Mouse (Mus musculus): ENCODE data around the gene Entr1.
"Not testable (repeated sequence)": the region's sequence is repeated elsewhere in the genome, so short reads cannot be mapped to it uniquely, and the experiment has no call there.

Entr1 gene

DNA sequence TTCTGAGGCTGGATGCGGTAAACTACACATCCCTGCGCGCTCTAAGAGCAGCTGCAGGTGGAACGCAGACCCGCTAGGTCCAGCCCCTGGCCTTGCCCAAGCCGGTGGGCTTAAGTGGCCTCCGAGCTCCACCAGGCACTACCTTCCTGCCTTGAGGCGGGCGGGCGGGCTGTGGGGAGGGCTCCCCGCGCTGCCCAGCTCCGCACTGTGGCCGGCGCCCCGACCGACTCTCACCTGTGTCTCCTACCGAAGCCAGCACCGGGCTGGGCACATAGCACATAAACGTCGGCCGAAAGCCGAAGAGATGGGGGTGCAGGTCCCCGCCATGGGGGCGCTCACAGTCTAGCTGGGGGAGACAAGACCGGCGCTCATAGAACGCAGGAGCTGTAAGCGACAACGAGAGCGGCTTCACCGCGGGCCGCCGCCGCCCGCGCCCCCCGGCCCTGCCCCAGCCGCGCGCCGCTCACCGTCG, 398 bp downstream of the Entr1 start:
- DNase-seq (ENCODE audit: low read depth, low spot score) = no peak

DNA sequence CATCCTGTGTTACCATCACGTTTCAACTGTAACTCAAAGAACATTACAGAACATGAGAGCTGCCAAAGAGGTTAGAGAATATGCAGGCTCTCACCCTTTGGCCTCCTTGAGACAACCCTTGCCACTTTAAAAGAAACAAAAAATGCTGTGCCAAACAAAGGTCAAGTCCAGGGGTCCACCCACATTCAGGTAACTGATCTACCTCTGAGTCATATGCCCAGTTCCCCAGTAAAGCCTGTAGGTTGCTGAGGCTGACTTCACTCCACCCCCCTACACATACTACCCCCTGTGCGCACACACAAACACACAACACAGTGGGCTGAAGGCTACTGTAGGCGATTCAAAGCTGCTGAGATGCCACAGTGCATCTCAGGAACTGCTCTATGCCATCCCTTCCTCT, 1.4 kb downstream of the Entr1 start:
- no peak for DNase-seq (ENCODE audit: low read depth, low spot score)

DNA sequence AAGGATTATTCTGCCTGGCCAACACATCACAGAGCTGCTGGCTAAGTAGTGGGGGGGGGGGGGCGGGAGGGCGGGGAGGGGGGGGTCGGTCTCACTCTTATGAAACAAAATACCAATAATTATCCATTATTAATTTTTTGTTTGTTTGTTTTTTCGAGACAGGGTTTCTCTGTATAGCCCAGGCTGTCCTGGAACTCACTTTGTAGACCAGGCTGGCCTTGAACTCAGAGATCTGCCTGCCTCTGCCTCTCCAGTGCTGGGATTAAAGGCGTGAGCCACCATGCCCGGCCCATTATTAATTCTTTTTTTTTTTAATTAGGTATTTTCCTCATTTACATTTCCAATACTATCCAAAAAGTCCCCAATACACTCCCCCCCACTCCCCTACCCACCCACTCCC, 8.2 kb downstream of the Entr1 start:
- not testable (repeated sequence) for DNase-seq (ENCODE audit: low read depth, low spot score)

DNA sequence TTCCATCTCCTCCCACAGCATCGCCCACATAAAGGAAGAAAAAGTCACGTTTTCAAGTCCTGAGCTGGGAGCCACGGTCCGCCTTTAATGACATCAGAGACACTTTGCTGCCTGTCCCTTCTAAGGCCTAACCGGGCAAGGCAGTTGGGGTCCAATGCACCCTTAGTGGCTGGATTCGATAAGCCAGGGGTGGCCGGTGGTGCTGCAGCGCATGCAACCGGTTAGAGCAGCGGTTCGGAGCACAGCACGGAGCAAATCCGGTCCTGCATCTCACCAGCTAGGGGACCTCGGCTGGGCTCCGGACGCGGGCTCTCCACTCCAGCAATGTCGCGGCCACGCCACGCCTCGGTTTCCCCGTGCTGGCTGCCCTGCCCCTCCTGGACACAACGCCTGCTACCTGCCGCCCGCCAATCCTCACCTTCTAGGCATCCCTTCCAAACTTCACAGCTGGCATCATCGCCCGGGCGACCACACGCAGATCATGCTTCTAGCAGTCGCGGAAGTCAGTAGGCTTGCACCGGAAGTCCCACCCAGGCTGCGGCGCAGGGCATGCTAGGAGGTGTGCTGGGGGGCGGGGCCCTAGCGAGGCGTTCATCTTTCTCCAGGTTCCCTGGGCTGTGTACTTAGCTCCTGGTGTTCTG, 8.9 kb downstream of the Entr1 start, which contains the start of gene Snapc4:
Snapc4 (minus strand) TSS at position 523 of the 641 bp plus-strand sequence.
- DNase-seq (ENCODE audit: low read depth, low spot score) = peak; percentile 47

DNA sequence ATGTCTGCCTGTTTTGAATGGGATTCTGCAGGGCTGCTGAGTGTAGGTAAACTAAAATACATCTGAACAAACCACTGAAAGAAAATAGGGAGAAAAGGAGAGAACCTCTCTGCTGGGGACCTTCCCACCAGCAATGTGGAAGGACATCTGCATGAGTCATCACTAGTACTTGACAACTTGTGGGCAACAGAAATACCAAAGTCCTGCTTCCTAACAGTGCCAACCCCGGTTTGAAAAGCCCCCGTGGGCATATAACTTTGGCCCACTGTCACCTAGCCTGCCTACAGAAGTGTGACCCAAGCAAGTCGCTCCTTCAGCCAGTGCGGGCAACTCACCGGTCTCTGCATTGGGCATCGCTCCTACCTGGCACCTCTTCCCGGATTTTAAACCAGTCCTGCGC, 16.7 kb downstream of the Entr1 start:
- DNase-seq (ENCODE audit: low read depth, low spot score) = no peak

DNA sequence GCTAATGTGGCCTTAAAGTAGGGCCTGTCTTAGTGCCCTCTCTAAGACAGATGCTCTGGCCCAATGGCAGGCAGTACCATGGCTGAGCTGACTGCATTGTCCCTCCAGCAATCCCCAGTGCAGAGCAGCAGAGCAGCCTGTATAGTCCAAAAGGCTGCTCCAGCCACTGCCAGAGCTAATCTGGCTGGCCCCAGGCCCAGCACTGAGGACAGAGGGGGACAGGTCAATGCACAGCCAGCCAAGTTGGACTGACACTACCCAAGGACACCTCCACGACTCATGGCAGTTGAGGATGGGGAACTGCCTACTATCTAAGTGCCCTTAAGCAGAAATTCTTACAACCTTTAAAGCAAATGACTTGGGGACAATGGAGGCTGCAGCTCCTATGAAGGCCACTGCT, 20.5 kb downstream of the Entr1 start:
- DNase-seq (ENCODE audit: low read depth, low spot score) = no peak

DNA sequence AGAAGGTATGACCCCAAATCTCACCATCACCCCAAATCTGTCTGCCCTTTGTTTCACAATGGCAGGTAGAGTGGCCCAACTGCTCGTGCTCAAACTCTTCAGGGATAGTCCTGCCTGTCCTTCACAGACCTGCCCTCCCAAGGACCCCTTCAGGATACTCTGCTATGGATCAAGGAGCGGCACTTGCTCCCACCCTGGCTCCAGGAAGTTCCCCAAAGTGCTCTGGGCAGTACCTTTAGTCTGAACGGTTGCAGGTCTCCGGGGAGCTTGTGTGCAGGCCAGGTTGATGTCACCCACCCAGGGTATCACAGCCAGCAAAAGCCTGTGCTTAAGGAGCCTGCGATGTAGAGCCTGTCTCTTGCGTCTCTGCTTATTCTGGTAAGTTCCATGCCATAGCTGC, 21.2 kb downstream of the Entr1 start:
- DNase-seq (ENCODE audit: low read depth, low spot score) = no peak

DNA sequence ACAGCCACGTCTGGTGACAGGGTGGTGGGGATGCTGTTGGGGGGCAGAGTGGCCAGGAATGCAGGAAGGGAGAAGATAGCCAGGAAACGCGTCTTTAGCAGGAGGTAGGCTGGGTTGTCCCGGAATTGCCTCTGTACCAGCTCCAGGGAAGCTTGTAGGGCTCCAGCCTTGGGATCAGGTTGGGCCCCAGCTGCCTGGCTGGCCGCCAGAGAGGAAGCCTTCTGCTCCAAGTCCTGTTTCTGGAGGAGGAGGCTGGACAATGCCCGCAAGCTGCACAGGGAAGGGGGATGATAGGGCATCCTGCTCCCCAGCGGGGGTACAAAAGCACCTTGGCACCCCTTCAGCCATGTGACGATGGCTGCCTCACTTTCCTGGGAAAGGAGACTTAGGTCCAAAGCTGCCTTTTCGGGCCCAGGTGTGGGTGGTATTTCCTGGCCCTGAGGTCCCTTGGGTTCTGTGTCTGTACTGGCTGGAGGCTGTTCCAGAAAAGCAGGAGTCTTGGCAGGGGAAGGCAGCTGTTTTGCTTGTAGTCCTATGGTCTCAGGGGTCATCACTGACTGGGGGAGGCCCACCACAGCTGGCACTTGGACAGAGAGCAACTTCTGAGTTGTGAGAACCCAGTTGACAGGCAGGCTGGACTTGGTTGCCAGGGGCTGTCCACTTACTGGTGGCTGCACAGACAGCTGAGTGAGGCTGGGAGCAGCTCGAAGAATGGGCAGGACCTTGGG, 24.2 kb downstream of the Entr1 start:
- no peak for DNase-seq (ENCODE audit: low read depth, low spot score)

DNA sequence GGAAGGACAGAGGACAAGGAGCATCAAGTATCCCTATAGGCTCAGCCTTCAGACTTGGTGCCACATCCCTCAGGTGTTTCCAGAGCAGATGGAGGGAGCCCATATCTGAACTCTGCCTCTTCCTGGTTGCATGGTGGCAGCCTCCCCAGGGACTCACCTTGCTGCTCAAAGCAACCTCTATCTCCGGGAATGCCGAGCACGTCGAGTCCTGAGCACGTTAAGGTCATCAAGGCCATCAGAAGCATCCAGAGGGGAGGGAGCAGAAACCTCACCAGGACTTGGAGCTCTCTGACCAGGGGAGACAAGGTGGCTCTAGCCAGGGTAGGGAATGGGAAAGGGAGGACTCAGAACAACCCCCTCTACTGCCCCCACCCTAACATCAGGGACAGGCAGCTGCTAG, 25.6 kb downstream of the Entr1 start:
- no peak for DNase-seq (ENCODE audit: low read depth, low spot score)

DNA sequence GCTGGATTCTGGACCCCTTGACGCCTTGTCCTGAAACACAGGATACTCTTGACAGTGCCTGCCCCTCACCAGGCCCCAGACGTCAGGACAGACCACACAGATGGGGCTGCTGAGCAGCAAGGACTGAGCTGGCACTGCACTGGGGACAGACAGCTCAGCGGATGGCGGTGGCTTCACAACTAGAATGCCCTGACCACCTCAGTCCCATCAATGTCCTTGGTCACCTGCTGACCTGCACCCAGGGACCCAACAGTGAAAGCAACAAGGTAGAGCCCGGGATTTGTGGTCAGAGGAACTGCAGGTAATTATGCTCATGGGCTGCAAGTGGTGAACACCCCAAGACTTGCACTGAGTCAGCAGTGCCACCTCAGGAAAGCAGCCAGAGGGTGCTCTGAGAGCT, 26.1 kb downstream of the Entr1 start:
- DNase-seq (ENCODE audit: low read depth, low spot score) = no peak

DNA sequence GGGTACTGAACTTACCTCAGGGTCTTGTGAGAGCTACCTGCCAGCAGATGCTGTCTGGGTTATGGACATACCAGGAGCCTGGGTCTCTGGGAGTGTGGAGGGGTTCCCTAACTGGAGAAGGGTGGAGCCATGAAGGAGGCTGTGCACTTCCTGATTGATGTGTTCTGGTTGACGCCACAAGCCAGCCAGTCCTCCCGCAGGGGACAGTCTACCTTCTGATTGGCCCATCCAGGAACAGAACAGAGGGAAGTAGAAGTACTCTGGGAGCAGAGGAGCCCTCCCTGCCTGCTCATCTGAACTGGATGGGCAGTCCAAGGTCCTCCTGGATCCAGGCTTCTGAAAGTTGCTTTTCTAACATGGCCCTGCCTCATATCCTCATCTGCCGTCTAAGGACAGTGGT, 28.3 kb downstream of the Entr1 start, which contains the start of gene Card9:
Card9 (minus strand) TSS at position 147 of the 400 bp plus-strand sequence.
- DNase-seq (ENCODE audit: low read depth, low spot score) = no peak

DNA sequence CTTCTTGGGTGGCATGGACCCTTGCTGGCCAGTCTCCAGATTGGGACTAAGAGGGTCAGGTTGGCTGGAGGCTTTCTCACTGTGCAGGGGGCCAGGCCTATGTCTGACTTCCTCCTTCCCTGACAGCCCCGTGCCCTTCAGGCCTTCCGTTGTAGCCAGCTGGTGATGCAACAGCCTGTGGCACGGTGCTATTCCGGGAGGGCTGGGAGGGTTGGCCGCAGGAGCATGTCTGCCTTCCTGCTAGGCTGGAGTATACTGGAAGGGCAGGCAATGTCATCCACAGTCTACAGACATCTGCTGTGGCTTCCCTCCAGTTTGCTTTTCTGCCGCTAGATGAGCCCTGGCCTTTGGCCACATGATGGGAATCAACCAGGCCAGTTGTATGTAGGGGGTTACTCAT, 29.1 kb downstream of the Entr1 start:
- DNase-seq (ENCODE audit: low read depth, low spot score) = no peak

DNA sequence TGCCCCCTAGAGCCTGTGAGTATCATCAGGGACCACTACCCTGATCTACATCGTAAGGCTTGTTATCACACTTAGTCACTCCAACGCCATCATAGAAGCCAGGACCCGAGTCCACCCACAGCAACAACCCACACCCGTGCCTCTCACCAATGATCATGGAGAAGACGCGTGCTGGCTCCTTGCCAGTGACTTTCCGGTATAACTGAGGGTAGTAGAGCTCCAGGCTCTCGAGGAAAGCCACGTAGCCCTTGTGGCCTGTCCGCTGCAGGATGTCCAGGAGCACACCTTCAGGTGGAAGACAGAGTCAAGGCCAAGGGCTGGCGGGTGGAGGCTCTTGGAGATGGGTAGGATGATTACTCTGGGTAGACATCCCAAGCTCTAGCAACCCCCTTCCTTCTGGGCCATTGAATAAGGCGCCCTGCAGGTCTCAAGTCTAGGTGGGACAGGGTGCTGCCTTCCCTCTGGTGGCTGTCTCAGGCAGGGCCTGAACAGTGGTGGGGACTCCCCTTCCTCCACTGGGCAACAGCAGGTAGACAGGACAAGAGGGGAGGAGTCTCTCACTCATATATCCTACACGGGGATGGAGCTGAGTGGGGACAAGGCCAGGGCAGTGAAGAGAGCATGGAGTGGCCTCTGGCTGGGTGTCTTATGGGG, 30.3 kb downstream of the Entr1 start:
- no peak for DNase-seq (ENCODE audit: low read depth, low spot score)

DNA sequence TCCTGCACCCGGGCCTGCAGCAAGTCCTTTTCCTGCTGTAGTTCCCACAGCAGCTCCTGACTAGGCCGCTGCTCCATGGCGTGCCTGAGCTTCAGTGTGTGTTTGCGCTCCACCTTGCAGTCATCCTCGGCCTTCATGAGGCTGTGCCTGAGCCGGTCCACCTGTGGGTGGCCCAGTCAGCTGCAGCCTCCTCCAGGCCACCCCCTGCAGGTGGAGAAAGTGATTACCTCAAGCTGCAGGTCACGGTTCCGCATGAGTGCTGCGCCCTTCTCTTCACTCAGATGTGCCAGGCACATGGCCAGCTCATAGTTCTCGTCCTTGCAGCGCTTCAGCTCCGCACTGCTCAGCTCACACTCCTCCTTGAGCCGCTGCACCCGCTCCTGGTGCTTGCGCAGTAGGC, 31.6 kb downstream of the Entr1 start:
- no peak for DNase-seq (ENCODE audit: low read depth, low spot score)

DNA sequence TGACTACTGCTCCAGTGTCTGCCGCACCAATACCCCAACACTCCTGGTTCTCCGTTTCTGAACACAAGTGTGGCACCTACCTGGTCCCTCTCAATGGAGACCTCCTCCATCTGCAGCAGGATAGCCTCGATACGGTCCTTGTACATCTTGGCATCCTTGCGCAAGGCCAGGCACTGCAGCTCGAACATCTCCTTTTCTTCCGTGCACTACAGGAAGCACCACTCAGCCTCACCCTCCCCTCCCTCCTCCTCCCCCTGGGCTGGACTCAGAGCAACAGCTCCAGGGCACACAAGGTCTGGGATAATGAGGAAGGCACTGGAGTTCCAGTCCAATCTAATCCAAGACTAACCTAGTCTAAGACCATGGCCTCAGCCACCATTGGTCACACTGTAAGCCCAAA, 32.4 kb downstream of the Entr1 start:
- DNase-seq (ENCODE audit: low read depth, low spot score) = no peak

DNA sequence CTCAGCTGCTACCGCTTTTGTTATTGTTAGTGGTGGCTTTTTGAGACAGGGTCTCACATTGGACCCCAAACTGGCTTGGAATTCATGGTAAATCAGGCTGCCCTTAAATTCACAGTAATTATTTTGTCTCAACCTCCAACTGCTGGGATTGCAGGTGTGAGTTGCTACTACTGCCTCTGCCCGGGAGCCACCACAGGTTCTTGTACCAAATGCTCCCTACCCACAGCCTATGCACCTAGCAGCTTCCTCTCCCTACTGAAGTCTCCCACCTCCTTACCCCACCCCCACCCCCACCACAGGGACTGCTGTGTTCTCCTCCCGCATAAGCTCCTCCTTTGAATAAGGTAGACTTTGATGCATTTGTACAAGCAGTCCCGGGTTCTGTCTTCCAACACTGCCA, 32.9 kb downstream of the Entr1 start:
- DNase-seq (ENCODE audit: low read depth, low spot score) = no peak

DNA sequence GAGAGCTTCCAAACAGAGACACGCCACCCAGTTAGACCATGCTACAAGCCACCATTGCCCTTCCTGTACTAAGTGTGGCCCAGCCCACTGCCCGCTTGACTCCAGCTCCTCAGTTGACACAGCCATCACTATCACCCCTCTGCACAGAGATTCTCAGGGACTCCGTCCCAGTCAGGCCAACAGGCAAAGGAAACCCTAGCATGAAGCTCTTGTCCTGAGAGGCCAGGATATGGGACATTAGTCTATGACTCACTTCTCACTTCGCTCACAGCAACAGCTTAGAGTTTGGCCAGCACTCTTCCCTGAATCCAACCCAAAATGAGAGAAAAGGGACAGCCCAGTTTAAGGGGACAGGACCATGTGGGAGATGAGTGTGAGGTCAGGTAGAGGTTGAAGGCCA, 34.7 kb downstream of the Entr1 start:
- no peak for DNase-seq (ENCODE audit: low read depth, low spot score)

DNA sequence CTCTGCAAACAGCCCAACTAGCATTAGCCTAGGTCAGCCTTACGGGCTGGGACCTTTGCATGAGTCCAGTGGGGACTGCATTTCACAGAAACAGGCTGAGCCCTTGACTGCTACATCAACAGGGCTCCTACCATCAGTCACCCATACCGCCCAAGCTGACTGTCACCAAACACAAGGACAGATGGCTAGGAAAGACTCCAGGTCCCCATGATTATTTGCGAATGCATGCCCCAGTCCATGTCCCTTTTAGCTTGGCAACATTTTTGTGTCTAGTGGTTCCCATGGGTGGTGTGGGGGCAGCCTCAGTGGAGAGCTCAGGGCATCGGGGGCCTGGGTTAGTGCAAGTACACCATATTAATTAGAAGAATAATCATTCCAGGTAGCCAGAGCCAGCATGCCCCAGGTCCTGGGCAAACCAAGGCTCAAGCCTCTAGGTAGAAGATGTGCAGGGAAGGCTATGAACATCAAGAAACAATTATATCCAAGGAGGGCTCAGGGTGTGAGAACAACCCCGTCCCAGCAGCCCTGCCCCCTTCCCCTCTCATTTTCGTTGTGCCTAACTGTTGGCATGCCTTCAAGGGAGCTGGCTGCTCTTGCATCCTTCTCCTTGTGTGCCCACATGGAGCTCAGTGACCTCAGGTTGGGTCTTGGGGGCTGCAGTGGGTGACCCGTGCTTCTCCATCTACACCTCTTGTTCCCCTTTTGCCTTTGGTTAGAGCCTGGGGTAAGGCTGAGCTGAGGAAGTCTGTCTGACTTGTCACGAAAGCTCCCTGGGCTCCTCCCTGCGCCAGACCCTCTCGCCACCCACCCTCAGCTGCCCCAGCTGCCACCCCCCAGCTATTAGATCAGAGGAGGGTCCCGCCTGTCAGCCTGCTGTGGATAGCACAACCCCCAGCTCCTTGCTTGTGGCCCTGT, 35.8 kb downstream of the Entr1 start:
- no peak for DNase-seq (ENCODE audit: low read depth, low spot score)

DNA sequence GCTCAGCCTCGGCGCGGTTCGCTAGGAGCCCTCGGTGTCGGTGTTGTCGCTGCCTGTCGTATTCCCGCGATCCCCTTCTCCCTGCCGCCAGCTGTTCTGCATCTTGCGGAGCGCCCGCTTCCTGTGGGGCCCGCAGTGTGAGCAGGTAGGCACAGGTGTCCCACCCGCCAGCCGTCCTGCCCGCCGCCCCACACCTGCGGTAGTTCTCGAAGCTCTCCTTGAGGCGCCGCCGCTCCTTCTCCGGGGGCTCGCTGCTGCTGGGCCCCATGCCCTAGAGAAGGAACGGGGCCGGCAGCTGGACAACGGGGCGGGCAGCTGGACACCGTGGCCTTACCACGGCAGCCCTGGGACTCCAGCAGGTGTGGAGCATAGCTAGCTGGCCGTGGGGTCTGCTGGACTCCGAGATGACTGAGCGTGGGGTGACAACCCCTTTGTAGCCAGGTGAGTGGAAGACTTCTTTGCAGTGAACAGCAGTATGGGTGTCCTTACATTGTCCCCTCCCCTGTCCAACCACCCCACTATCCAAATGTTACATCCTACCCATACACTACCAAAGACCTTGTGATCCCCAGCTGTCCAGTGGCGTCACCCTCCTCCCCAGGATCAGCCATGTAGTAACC, 36.7 kb downstream of the Entr1 start:
- DNase-seq (ENCODE audit: low read depth, low spot score) = no peak

DNA sequence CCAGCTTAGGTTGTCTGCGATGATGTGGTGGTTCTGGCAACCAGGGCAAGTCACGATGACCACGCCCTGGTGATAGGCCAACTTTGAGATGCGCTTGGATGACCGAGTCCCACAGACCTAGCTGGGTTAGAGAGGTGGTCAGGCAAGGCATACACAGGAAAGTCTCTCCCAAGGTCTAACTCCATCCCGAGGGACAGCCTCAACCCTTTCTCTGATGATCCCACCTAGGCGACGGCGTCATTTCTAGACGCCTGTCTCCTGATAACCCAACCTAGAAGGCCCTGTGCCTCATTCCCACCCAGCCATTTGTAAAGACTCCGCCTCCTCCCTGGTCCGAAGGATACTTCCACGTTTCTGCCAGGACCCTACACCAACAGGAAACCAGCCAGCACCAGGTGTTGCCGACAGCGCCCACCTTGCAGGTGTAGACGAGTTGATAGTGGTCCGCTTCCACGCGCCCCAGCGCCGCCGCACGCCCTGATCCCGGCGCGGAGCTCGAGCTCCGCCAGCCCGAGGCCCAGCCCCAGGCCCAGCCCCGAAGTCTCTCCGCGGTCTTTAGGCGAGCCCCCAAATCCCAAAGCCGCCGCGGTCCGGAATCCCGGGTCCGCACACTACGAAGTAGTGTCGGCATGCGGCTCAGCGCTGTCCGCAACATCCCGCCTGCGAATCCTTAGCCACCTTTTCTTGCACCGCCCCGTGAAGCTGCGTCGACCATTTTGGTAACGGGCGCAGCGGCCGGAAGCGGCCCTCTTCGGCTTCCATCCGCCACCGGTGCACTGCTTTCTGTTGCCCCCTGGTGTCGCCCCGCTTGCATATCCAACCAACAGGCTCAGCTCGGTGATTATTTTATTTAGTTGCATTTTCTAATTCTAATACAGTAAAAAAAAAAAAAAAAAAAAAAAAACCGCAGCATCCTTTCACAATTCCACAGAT, 37.5 kb downstream of the Entr1 start, which contains the start of gene Dnlz:
Dnlz (minus strand) TSS at position 753 of the 933 bp plus-strand sequence.
- peak; percentile 86 for DNase-seq (ENCODE audit: low read depth, low spot score)

Data from brain, embryonic 18.5 days (tissue).